Mouse (Mus musculus) bone marrow, adult 2 months (tissue): Measurements from ENCODE around the gene Bmper.

Experiments used
- CTCF ChIP-seq: fragments of 200-500 bp; IDR thresholded peaks from 2 replicates; pipeline ENCODE4 v1.5.1; 2011; ENCODE audit warnings: low read length, control low read depth; ENCODE audit not compliant: control insufficient read depth, insufficient read depth
- POLR2A ChIP-seq: fragments of 200-500 bp; IDR thresholded peaks from 2 replicates; pipeline ENCODE4 v1.6.1; 2011; ENCODE audit warnings: low read depth, mild to moderate bottlenecking, control low read depth, low read length, borderline replicate concordance; ENCODE audit not compliant: control insufficient read depth

DNA sequence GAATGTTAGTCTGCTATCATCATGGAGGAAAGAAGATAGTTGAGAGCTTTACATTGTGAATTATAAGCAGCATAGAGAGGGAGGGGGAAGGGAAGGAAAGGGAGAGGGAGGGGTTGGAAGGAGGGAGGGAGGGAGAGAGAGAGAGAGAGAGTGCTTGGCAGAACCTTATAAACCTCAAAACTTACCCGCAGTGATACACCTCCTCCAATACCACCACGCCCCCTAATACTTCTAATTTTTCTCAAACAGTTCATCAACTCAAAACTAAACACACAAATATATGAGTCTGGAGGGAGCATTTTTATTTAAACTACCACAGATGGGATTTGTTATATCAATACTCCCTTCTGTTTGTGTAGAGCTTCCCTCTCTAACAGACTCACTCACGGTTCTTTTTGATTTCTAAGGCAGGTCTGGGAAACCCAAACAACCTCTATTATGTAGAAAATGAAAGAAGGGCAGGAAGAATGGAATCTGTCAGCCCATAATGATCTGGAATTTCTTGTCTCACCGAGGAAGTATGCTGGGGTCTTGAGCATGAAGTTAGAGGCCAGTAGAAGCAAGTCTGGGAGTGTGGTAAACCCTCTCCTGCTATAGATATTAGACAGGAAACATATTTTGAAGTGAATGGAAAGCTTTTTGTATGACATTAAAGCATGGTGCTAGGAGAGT is 152.0 kb downstream of the Bmper start:
- TF ChIP-seq POLR2A = no peak
- TF ChIP-seq CTCF = no peak
